Mouse (Mus musculus) spleen, adult 2 months (tissue): ENCODE measurements around the gene 1700020N01Rik.

Source experiments
- CTCF ChIP-seq: fragments of 200-500 bp; IDR thresholded peaks from 2 replicates; pipeline ENCODE4 v1.5.1; 2011; ENCODE audit warnings: mild to moderate bottlenecking, inconsistent platforms; ENCODE audit not compliant: insufficient read depth, insufficient read length, insufficient replicate concordance; ENCODE audit errors: extremely low read depth
- POLR2A ChIP-seq: fragments of 200-500 bp; IDR thresholded peaks from 2 replicates; pipeline ENCODE4 v1.6.1; 2011; ENCODE audit warnings: low read depth, low read length, inconsistent platforms

DNA sequence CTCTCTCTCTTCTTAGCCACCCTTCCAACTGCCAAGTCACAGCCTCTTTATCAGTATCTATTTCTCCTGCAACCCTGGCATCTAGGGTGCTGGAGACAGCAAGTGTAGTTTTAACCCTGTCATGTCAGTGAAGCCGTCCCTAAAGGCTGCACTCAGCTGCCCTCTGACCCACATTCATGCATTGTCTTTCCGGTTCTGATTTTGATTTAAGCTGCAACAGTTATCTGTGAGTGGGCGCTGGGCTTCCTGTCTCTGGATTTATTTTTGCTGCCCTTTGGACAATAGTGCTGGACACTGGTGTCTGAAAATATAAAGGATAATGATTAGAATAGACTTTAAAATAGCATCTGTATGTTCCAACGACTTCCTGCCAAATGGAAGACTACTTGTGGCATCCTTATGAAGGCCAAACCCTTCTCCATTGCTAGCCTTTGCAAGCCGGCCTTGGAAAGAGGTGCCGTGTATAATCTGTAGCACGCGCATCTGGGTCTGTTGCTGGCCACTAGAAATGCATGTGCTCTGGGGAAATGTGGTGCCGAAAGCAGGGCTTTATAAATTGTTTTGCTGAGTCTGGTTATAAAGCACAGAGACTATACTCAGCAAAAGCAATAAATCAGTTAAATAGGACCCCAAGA lies 44.0 kb upstream of the 1700020N01Rik start:
- TF ChIP-seq CTCF (no peak), POLR2A (no peak)
